Mouse (Mus musculus) ES-E14 (cell line): ENCODE measurements around the gene 4930469K13Rik.

Experiments
- CHD2 ChIP-seq: IDR thresholded peaks from 2 replicates; pipeline ENCODE4 v1.6.1; 2014; ENCODE audit warnings: mild to moderate bottlenecking, low read depth, low read length, inconsistent platforms
- MAFK ChIP-seq: IDR thresholded peaks from 2 replicates; pipeline ENCODE4 v1.6.1; 2014; ENCODE audit warnings: mild to moderate bottlenecking, low read depth, low read length, inconsistent platforms; ENCODE audit not compliant: insufficient read depth

DNA sequence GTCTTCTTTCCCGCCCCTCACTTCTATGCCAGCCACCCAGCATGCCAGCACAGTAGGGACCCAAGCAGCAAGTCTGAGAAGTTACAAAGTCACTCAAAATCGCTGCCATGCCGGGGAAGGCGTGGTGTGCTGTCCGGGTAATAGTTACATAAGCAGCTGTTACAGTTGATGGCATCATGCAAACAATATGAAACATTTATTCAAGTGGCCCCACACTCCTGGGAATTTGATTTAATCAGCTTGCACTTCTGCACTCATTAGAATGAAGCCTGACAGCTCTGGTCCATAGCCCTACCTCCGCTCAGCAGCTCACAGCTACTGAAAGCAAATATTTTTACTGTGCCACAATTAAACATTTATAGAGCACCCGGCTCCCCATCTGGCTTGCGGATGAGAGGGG is 172.6 kb downstream of the 4930469K13Rik start:
- no peak for TF ChIP-seq MAFK
- TF ChIP-seq CHD2 = no peak
